Mouse (Mus musculus) thymus, adult 2 months (tissue): ENCODE results near the gene Ahrr. TPM values are rescaled to one million over a fixed set of nuclear protein-coding genes. Genes with fewer than 3 reads are reported as not detected.
A peak's percentile ranks its signal among the peaks of the same experiment; 100 is the strongest.

ENCODE experiments used
- DNase-seq: peaks from one replicate; pipeline ENCODE4 v3.0.0; 2021
- H3K27ac ChIP-seq: fragments of 200-500 bp; 2 replicates; pipeline ENCODE4 v1.5.1; 2012; ENCODE audit warnings: low read length, control low read depth; ENCODE audit not compliant: control insufficient read depth, insufficient read depth
- H3K27me3 ChIP-seq: fragments of 200-500 bp; 2 replicates; pipeline ENCODE4 v1.6.1; 2012; ENCODE audit warnings: mild to moderate bottlenecking, low read length, moderate library complexity, mixed read lengths; ENCODE audit not compliant: control insufficient read depth, insufficient read depth
- H3K36me3 ChIP-seq: fragments of 200-500 bp; 2 replicates; pipeline ENCODE4 v1.6.1; 2012; ENCODE audit warnings: mild to moderate bottlenecking, low read length, moderate library complexity; ENCODE audit not compliant: control insufficient read depth, insufficient read depth
- H3K4me1 ChIP-seq: fragments of 200-500 bp; replicated peaks from 2 replicates; pipeline ENCODE4 v1.6.1; 2012; ENCODE audit warnings: low read length; ENCODE audit not compliant: control insufficient read depth, insufficient read depth
- H3K4me3 ChIP-seq: fragments of 200-500 bp; 2 replicates; pipeline ENCODE4 v1.5.1; 2012; ENCODE audit warnings: mild to moderate bottlenecking, low read length, control low read depth, moderate library complexity; ENCODE audit not compliant: control insufficient read depth, insufficient read depth
- CTCF ChIP-seq: fragments of 200-500 bp; IDR thresholded peaks from 2 replicates; pipeline ENCODE4 v1.5.1; 2012; ENCODE audit warnings: mild to moderate bottlenecking, control low read depth, low read length, moderate library complexity, borderline replicate concordance; ENCODE audit not compliant: control insufficient read depth, poor library complexity, insufficient read depth; ENCODE audit errors: extremely low read depth
- POLR2A ChIP-seq: fragments of 200-500 bp; IDR thresholded peaks from 2 replicates; pipeline ENCODE4 v1.6.1; 2012; ENCODE audit warnings: mild to moderate bottlenecking, low read length, control low read depth, moderate library complexity; ENCODE audit not compliant: control insufficient read depth, poor library complexity, insufficient read depth; ENCODE audit errors: extremely low read depth
- WGBS: fragments of 180-500 bp; shearing (Covaris S2); methylation state at CpG from one replicate; pipeline ENCODE4 v1.1.7; 2018; 5-methylcytosine and 5-hydroxymethylcytosine counted together
- polyA plus RNA-seq: library from polyadenylated mRNA; depleted of rRNA; stranded (reverse); fragments of >200 nt; gene quantifications from 2 replicates; pipeline ENCODE4 v1.2.3, GENCODE M21; 2012; rRNA removed

The Ahrr gene
- 0.51 and 1.2 TPM in 2 replicates for polyA plus RNA-seq

DNA sequence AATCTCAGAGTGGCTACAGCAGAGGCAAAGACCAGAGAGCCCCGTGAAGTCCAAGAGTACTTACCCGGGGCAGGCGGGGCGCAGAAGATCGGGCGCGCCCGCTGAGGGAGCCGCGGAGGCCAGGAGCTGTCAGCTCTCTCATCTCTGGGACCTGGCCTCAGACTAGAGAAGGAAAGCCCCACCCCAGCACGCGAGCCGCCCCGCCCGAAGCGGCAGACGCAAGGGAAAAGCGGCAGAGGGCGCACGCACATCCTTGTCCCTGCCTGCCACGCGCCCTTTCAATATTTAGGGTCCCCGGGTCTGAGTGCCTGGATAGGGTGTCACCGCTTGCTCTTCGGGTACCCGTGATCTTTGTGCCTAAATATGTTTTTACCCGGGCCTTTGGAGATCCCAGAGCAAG is at the start of gene Ahrr:
Ahrr (minus strand) TSS at position 165 of the 400 bp plus-strand sequence.
- WGBS, result 3% methylated on average over 27 of the region's 27 CpGs
- TF ChIP-seq CTCF, result no peak
- no peak for TF ChIP-seq POLR2A
- no peak within 1 kb of the TSS for H3K4me3 ChIP-seq
- H3K36me3 ChIP-seq, result no peaks in the 10 kb centered on the region
- DNase-seq, result peak; percentile 56
- H3K27me3 ChIP-seq, result no peaks in the 10 kb centered on the region; the same call in 1 of the 2 replicates
- no peak within 1 kb of the TSS for H3K27ac ChIP-seq
- no peaks in the 10 kb centered on the region for H3K4me1 ChIP-seq

DNA sequence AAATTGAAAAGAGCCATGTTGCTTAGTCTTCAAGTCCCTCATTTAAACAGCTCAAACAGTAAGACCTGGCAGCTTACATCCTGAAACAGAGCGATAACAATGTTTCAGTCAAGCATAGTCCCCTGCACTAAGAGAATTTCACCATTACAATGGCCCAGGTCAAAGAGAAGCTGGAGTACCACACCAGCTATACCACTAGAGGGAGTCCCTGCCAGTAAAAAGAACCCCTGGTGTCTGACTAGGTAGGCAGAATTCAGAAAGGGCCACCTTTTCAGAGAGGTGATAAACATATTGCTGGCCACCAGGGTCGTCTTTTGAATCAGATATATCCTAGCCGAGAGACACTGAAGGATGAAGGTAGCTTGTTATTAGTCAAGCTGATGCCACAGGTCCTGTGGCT is 48.9 kb upstream of the Ahrr start:
- TF ChIP-seq CTCF, result no peak
- no peak for TF ChIP-seq POLR2A
- WGBS, result 54% methylated on average over 3 of the region's 3 CpGs
- DNase-seq, result peak; percentile 49
- H3K4me3 ChIP-seq, result no peak overlapping the region
- no peaks in the 10 kb centered on the region for H3K4me1 ChIP-seq
- H3K27me3 ChIP-seq, result no peaks in the 10 kb centered on the region
- peaks cover 61% of the 10 kb centered on the region for H3K36me3 ChIP-seq
- no peak overlapping the region for H3K27ac ChIP-seq

DNA sequence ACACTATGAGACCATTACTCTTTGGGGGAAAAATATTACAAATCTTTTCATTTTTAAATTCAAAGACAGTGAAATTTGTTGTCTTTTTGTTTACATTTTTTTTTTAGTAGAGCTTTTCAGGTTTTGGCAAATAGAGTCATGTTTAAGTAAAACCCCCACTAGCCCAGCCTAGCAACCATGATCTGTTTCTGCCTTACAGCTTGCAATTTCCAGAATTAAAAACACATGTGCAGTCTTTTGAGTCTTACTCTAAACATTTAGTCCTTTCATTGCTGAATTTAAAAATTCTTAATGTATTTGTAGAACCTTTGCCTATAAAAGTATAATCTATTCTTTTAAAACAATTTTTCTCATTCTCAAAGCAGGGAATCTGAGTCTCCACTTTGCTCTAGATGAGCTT is 37.2 kb upstream of the Ahrr start:
- DNase-seq, result no peak
- Histone ChIP-seq H3K27ac (no peak overlapping the region), H3K4me3 (no peak overlapping the region), H3K36me3 (peaks cover 73% of the 10 kb centered on the region), H3K4me1 (no peaks in the 10 kb centered on the region), H3K27me3 (no peaks in the 10 kb centered on the region)
- no peak for TF ChIP-seq POLR2A
- no peak for TF ChIP-seq CTCF

DNA sequence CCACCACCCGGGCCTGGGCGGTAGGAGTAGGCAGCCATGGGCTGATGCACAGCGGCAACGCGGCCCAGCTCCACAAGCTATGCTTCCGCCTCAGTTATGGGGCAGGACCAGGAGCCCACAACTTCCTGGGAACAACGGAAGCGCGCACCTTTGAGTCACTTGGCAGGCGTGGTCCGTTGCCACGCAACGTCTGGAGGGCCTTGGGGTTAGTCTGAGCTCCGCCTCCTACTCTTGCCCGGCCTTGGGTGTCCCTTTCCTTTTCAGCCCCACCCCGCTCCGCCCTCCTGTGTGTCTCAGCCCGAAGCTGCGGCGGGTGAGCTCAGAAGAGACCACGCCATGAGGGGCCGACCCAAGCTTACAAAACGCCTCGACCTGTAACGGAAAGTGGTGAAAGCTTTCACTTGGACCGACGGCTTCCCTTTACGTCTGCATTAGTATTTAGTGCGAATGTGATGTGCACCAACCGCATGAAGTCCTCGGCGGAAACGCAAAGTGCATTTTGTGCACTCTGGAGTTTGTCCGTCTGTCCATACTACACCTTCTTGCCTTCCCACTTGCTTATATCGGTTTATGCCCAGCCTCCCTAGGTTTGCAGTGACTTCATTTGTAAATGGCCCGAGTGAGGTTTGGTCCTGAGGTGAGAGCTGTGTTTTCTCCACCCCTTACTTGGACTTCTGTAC is 25.2 kb upstream of the Ahrr start, which contains the start of gene Pdcd6:
Pdcd6 (minus strand) TSS at position 411 of the 680 bp plus-strand sequence.
- Histone ChIP-seq H3K27me3 (no peaks in the 10 kb centered on the region), H3K36me3 (peaks cover 7% of the 10 kb centered on the region), H3K27ac (peak within 1 kb of the TSS; percentile 2; the same call in 1 of the 2 replicates), H3K4me1 (peaks cover 3% of the 10 kb centered on the region), H3K4me3 (peak within 1 kb of the TSS; percentile 82)
- peak; percentile 91 for DNase-seq
- TF ChIP-seq CTCF (0 out of 2 replicates have a peak, but pooled peaks have one; percentile 43), POLR2A (peak; percentile 53; the same call in 1 of the 2 replicates)
- WGBS, result under 1% methylated on average over 36 of the region's 36 CpGs

DNA sequence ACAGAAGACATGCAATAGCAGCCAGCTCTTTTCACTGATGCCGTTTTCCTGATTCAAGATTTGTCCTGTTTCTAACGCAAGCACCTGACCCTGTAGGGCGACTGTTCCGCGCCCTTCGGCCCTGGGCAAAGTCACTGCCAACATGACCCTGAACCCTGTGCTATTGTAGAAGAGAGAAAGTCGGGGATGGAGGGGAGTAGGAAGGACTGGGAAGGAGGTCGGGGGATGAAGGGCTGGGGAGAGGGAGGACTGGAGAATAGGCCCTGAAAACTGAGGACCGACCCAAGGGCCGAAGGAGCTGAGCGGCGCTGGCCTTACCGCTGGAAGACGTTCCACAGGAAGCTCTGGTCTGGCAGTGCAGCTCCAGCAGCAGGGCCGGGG is 24.6 kb upstream of the Ahrr start:
- Histone ChIP-seq H3K4me3 (peak overlapping the region; percentile 82), H3K27me3 (no peaks in the 10 kb centered on the region), H3K27ac (no peak overlapping the region), H3K36me3 (peaks cover 2% of the 10 kb centered on the region), H3K4me1 (peaks cover 3% of the 10 kb centered on the region)
- TF ChIP-seq POLR2A, result no peak
- no peak for TF ChIP-seq CTCF
- no peak for DNase-seq
- 2% methylated on average over 15 of the region's 15 CpGs for WGBS

DNA sequence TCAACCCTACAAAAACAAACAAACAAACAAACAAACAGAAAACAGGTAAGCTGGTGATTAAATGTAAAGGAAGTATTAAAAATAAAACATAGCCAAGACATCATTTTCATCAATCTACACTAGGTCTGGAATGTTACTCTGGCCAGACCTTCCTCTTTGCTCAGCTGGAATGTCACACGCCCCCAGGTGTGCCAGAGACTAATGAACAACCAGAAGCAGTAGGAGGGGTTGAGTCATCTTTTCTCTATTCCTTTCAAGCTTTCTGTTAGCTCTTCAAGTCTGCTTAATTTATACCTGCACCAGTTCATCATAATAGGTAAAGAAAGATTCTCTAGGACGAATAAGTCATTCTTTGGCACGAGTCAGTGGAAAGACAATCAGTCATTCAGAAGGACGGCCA is 24.3 kb upstream of the Ahrr start:
- peaks cover 3% of the 10 kb centered on the region for H3K4me1 ChIP-seq
- peak overlapping the region; percentile 82 for H3K4me3 ChIP-seq
- TF ChIP-seq CTCF (no peak), POLR2A (no peak)
- no peak for DNase-seq
- no peaks in the 10 kb centered on the region; the same call in 1 of the 2 replicates for H3K36me3 ChIP-seq
- no peaks in the 10 kb centered on the region for H3K27me3 ChIP-seq
- H3K27ac ChIP-seq, result no peak overlapping the region
- WGBS, result 28% methylated on average over 4 of the region's 4 CpGs

DNA sequence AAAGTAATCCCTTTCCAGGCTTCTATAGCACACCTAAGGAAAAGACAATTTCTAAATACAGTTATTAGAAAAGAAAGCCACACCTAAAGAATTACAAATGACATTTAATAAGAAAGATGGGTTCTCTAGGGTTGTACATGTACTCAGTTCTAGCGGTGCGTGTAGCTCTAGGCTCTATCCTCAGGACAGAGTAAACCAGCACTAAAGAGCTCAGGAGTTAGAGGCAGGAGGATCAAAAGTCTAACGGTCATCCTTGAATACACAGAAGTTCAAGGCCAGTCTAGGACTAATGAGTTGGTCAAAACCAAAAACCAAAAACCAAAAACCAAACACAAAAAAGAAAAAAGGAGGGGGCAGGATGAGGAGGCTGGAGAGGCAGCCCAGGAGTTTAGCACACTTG is 22.5 kb upstream of the Ahrr start:
- no peak overlapping the region for H3K4me3 ChIP-seq

More for the DNA sequence above, 22.5 kb upstream of the Ahrr start:
- H3K36me3 ChIP-seq, result peaks cover 14% of the 10 kb centered on the region
- H3K4me1 ChIP-seq, result peaks cover 3% of the 10 kb centered on the region
- 95% methylated on average over 3 of the region's 3 CpGs for WGBS
- DNase-seq, result no peak
- no peaks in the 10 kb centered on the region for H3K27me3 ChIP-seq
- TF ChIP-seq POLR2A (no peak), CTCF (no peak)
- no peak overlapping the region for H3K27ac ChIP-seq
